Mouse (Mus musculus): ENCODE results near the gene Vmn1r7. TPM values are rescaled to one million over a fixed set of nuclear protein-coding genes. Genes with fewer than 3 reads are reported as not detected.
"Not testable (repeated sequence)": the region's sequence is repeated elsewhere in the genome, so short reads cannot be mapped to it uniquely, and the experiment has no call there.

Vmn1r7 gene
- not detected in 2 replicates for polyA plus RNA-seq (2014; fragmentation: Nextera tagmentation; extraction: Ambion mirVana)

GRCm38 (mm10) chr6:57025224-57025623 lies at the start of gene Vmn1r7:
TSS of gene Vmn1r7 (minus strand) at chr6:57025324.
- not testable (repeated sequence) for H3K4me1 ChIP-seq (replicated peaks; ENCODE audit: control insufficient read depth, insufficient read depth, low read length); H3K9ac ChIP-seq (ENCODE audit: low read depth, low read length); H3K9me3 ChIP-seq (ENCODE audit: control insufficient read depth, low read length); H3K4me2 ChIP-seq (replicated peaks; ENCODE audit: low read depth, low read length); ATAC-seq (ENCODE audit: low FRiP score); H3K27ac ChIP-seq (ENCODE audit: low read depth, low read length); H3K27me3 ChIP-seq (ENCODE audit: control insufficient read depth, insufficient read depth, low read length); H3K36me3 ChIP-seq (ENCODE audit: control insufficient read depth, insufficient read depth, low read length); DNase-seq (ENCODE audit: low spot score); H3K4me3 ChIP-seq (ENCODE audit: low read depth, low read length)
- 86% methylated on average over 2 of the region's 2 CpGs for WGBS

GRCm38 (mm10) chr6:57066487-57066886 lies 41.4 kb upstream of the Vmn1r7 start, which contains the start of gene Vmn1r9:
TSS of gene Vmn1r9 (plus strand) at chr6:57066787.
- no peaks in the 10 kb centered on the region for H3K27me3 ChIP-seq (ENCODE audit: control insufficient read depth, insufficient read depth, low read length)
- DNase-seq (ENCODE audit: low spot score), result no peak

GRCm38 (mm10) chr6:57063730-57064129 lies 38.6 kb upstream of the Vmn1r7 start:
- no peaks in the 10 kb centered on the region for H3K27me3 ChIP-seq (ENCODE audit: control insufficient read depth, insufficient read depth, low read length)
- H3K4me2 ChIP-seq (replicated peaks; ENCODE audit: low read depth, low read length), result no peak overlapping the region
- H3K9ac ChIP-seq (ENCODE audit: low read depth, low read length), result no peak overlapping the region
- H3K36me3 ChIP-seq (ENCODE audit: control insufficient read depth, insufficient read depth, low read length), result no peaks in the 10 kb centered on the region
- DNase-seq (ENCODE audit: low spot score), result peak; percentile 1
- no peaks in the 10 kb centered on the region for H3K9me3 ChIP-seq (ENCODE audit: control insufficient read depth, low read length)
- no peak overlapping the region for H3K4me3 ChIP-seq (ENCODE audit: low read depth, low read length)
- no peaks in the 10 kb centered on the region for H3K4me1 ChIP-seq (replicated peaks; ENCODE audit: control insufficient read depth, insufficient read depth, low read length)
- H3K27ac ChIP-seq (ENCODE audit: low read depth, low read length), result no peak overlapping the region
- no peak for ATAC-seq (ENCODE audit: low FRiP score)

More at GRCm38 (mm10) chr6:57066487-57066886, 41.4 kb upstream of the Vmn1r7 start, which contains the start of gene Vmn1r9:
- Histone ChIP-seq H3K27ac (ENCODE audit: low read depth, low read length) (no peak within 1 kb of the TSS), H3K4me1 (replicated peaks; ENCODE audit: control insufficient read depth, insufficient read depth, low read length) (no peaks in the 10 kb centered on the region), H3K4me2 (replicated peaks; ENCODE audit: low read depth, low read length) (no peak within 1 kb of the TSS), H3K9me3 (ENCODE audit: control insufficient read depth, low read length) (no peaks in the 10 kb centered on the region), H3K9ac (ENCODE audit: low read depth, low read length) (no peak within 1 kb of the TSS), H3K4me3 (ENCODE audit: low read depth, low read length) (no peak within 1 kb of the TSS), H3K36me3 (ENCODE audit: control insufficient read depth, insufficient read depth, low read length) (no peaks in the 10 kb centered on the region)
- no peak for ATAC-seq (ENCODE audit: low FRiP score)
- 88% methylated on average over 2 of the region's 2 CpGs for WGBS

- Histone ChIP-seq H3K4me3 (ENCODE audit: low read depth, low read length) (no peak overlapping the region), H3K4me1 (replicated peaks; ENCODE audit: control insufficient read depth, insufficient read depth, low read length) (no peaks in the 10 kb centered on the region), H3K9ac (ENCODE audit: low read depth, low read length) (no peak overlapping the region), H3K27me3 (ENCODE audit: control insufficient read depth, insufficient read depth, low read length) (no peaks in the 10 kb centered on the region), H3K36me3 (ENCODE audit: control insufficient read depth, insufficient read depth, low read length) (no peaks in the 10 kb centered on the region), H3K27ac (ENCODE audit: low read depth, low read length) (no peak overlapping the region), H3K4me2 (replicated peaks; ENCODE audit: low read depth, low read length) (no peak overlapping the region), H3K9me3 (ENCODE audit: control insufficient read depth, low read length) (no peaks in the 10 kb centered on the region)
- DNase-seq (ENCODE audit: low spot score), result no peak
- 93% methylated on average over 2 of the region's 2 CpGs for WGBS
- no peak for ATAC-seq (ENCODE audit: low FRiP score)
These were observed 9.6 kb upstream of the Vmn1r7 start for GRCm38 (mm10) chr6:57034674-57035073.

- no peak within 1 kb of the TSS for H3K27ac ChIP-seq (ENCODE audit: low read depth, low read length)
These were observed 6.9 kb upstream of the Vmn1r7 start, which contains the start of gene Vmn1r8 for GRCm38 (mm10) chr6:57031984-57032383. TSS of gene Vmn1r8 (plus strand) at chr6:57032284.

GRCm38 (mm10) chr6:56996943-56997342 lies 28.2 kb downstream of the Vmn1r7 start, which contains the start of gene Vmn1r6:
TSS of gene Vmn1r6 (plus strand) at chr6:56997243.
- Histone ChIP-seq H3K4me1 (replicated peaks; ENCODE audit: control insufficient read depth, insufficient read depth, low read length) (no peaks in the 10 kb centered on the region), H3K36me3 (ENCODE audit: control insufficient read depth, insufficient read depth, low read length) (no peaks in the 10 kb centered on the region), H3K9me3 (ENCODE audit: control insufficient read depth, low read length) (no peaks in the 10 kb centered on the region), H3K4me2 (replicated peaks; ENCODE audit: low read depth, low read length) (no peak within 1 kb of the TSS), H3K9ac (ENCODE audit: low read depth, low read length) (no peak within 1 kb of the TSS), H3K4me3 (ENCODE audit: low read depth, low read length) (no peak within 1 kb of the TSS), H3K27me3 (ENCODE audit: control insufficient read depth, insufficient read depth, low read length) (no peaks in the 10 kb centered on the region), H3K27ac (ENCODE audit: low read depth, low read length) (no peak within 1 kb of the TSS)
- ATAC-seq (ENCODE audit: low FRiP score) (no peak), DNase-seq (ENCODE audit: low spot score) (no peak)
- 87% methylated on average over 2 of the region's 2 CpGs for WGBS

More at GRCm38 (mm10) chr6:57031984-57032383, 6.9 kb upstream of the Vmn1r7 start, which contains the start of gene Vmn1r8:
- ATAC-seq (ENCODE audit: low FRiP score) (no peak), DNase-seq (ENCODE audit: low spot score) (no peak)
- no peaks in the 10 kb centered on the region for H3K4me1 ChIP-seq (replicated peaks; ENCODE audit: control insufficient read depth, insufficient read depth, low read length)
- H3K9ac ChIP-seq (ENCODE audit: low read depth, low read length), result no peak within 1 kb of the TSS
- no peak within 1 kb of the TSS for H3K4me2 ChIP-seq (replicated peaks; ENCODE audit: low read depth, low read length)
- no peaks in the 10 kb centered on the region for H3K36me3 ChIP-seq (ENCODE audit: control insufficient read depth, insufficient read depth, low read length)
- no peak within 1 kb of the TSS for H3K4me3 ChIP-seq (ENCODE audit: low read depth, low read length)
- no peaks in the 10 kb centered on the region for H3K27me3 ChIP-seq (ENCODE audit: control insufficient read depth, insufficient read depth, low read length)
- no peaks in the 10 kb centered on the region for H3K9me3 ChIP-seq (ENCODE audit: control insufficient read depth, low read length)

Other genes with a start within 250 kb of the Vmn1r7 start
- 37.4 and 39.7 TPM in 2 replicates for gene Kbtbd2, start 227.5 kb downstream of the Vmn1r7 start, polyA plus RNA-seq (2014; fragmentation: Nextera tagmentation; extraction: Ambion mirVana)
- 55.4 and 61.4 TPM in 2 replicates for gene Fkbp9, start 193.3 kb downstream of the Vmn1r7 start, polyA plus RNA-seq (2014; fragmentation: Nextera tagmentation; extraction: Ambion mirVana)
- gene Nt5c3, start 101.4 kb downstream of the Vmn1r7 start, polyA plus RNA-seq (2014; fragmentation: Nextera tagmentation; extraction: Ambion mirVana), result 98.1 and 102 TPM in 2 replicates
- gene Vmn1r4, start 101.3 kb downstream of the Vmn1r7 start, polyA plus RNA-seq (2014; fragmentation: Nextera tagmentation; extraction: Ambion mirVana), result 0.15 and 0.38 TPM in 2 replicates
- gene Vmn1r5, start 55.1 kb downstream of the Vmn1r7 start, polyA plus RNA-seq (2014; fragmentation: Nextera tagmentation; extraction: Ambion mirVana), result not detected in 2 replicates
- not detected in 2 replicates for gene Vmn1r6, start 28.1 kb downstream of the Vmn1r7 start, polyA plus RNA-seq (2014; fragmentation: Nextera tagmentation; extraction: Ambion mirVana)
- gene Vmn1r8, start 7.0 kb upstream of the Vmn1r7 start, polyA plus RNA-seq (2014; fragmentation: Nextera tagmentation; extraction: Ambion mirVana), result not detected in 2 replicates
- gene Vmn1r9, start 41.5 kb upstream of the Vmn1r7 start, polyA plus RNA-seq (2014; fragmentation: Nextera tagmentation; extraction: Ambion mirVana), result not detected in 2 replicates
- not detected in 2 replicates for gene Vmn1r10, start 84.1 kb upstream of the Vmn1r7 start, polyA plus RNA-seq (2014; fragmentation: Nextera tagmentation; extraction: Ambion mirVana)
- not detected in 2 replicates for gene Vmn1r11, start 108.1 kb upstream of the Vmn1r7 start, polyA plus RNA-seq (2014; fragmentation: Nextera tagmentation; extraction: Ambion mirVana)
- gene Vmn1r12, start 131.6 kb upstream of the Vmn1r7 start, polyA plus RNA-seq (2014; fragmentation: Nextera tagmentation; extraction: Ambion mirVana), result not detected in 2 replicates
- not detected in 2 replicates for gene Vmn1r13, start 178.0 kb upstream of the Vmn1r7 start, polyA plus RNA-seq (2014; fragmentation: Nextera tagmentation; extraction: Ambion mirVana)
- not detected in 2 replicates for gene Vmn1r14, start 206.4 kb upstream of the Vmn1r7 start, polyA plus RNA-seq (2014; fragmentation: Nextera tagmentation; extraction: Ambion mirVana)
- gene Vmn1r15, start 232.6 kb upstream of the Vmn1r7 start, polyA plus RNA-seq (2014; fragmentation: Nextera tagmentation; extraction: Ambion mirVana), result not detected in 2 replicates

Data from hindbrain, embryonic 11.5 days (tissue).